Mouse (Mus musculus): ENCODE results near the gene 5530401A14Rik. TPM values are rescaled to one million over a fixed set of nuclear protein-coding genes. Genes with fewer than 3 reads are reported as not detected.
A peak's percentile ranks its signal among the peaks of the same experiment; 100 is the strongest.

5530401A14Rik gene
- under 1 TPM; 0.10 to 0.18 TPM for total RNA-seq (2021)
- long read RNA-seq, experiment 1: 0 reads
- long read RNA-seq, experiment 2: 0 reads

DNA sequence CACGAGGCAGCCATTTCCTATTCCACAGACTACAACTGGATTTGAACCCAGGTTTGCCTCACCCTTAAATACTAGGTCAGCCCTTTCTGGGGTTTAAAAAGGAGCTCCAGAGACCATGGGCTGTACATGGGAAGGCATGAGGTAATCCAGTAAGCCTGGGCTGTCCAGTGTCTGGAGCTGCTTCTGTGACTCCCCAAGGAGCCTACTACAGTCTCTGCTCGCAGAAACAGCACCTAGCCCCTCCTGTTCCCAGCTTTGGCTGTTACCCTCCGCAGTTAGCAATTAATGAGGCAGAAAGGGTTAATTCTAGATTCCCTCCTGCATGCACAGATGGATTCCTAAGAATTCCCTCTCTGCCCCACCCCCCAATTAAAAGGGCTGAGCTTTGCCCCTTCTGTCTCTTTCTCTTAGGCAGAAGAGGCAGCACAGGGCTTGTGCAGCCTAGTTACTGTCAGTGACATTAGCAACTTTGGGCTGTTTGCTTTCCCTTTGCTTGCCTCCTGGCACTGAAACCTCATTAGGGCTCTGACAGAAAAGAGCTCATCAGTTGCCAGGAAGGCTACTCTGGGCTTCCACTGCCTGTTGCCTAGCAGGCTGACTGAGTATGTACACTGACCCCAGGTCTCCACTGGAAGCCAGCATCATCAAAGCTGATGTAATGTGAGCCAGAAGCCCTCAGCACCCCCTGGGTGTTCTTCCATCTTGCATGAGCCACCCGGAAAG, at the start of gene 5530401A14Rik:
Gene 5530401A14Rik, plus strand, starts transcription at position 424 of the 723 bp plus-strand sequence.
- no peak for DNase-seq

- no peak for DNase-seq
These were observed 45.7 kb upstream of the 5530401A14Rik start for GRCm38 (mm10) chr11:81814816-81815215.

GRCm38 (mm10) chr11:81816531-81816930, 43.9 kb upstream of the 5530401A14Rik start:
- DNase-seq: no peak

DNA sequence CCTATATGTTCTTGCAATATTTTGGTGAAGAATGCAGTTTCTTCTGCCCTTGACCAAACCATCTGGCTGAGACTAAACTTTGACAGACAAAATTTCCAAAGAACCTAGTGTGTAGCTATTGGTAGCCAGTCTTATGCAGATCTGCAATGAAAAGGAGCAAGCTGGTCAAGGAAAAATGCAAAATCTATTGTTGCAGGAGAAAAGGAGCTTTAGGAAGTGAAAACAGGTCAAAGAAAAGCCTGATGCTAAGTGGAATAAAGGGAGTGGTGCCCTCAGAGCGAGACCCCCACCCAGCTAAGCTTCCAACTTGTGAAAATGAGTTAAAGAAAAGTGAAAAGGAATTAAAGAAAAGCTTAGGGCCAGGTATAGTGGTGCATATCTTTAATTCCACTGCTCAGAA, 28.1 kb upstream of the 5530401A14Rik start:
- DNase-seq: no peak

GRCm38 (mm10) chr11:81838426-81838825, 22.0 kb upstream of the 5530401A14Rik start:
- DNase-seq: no peak

DNA sequence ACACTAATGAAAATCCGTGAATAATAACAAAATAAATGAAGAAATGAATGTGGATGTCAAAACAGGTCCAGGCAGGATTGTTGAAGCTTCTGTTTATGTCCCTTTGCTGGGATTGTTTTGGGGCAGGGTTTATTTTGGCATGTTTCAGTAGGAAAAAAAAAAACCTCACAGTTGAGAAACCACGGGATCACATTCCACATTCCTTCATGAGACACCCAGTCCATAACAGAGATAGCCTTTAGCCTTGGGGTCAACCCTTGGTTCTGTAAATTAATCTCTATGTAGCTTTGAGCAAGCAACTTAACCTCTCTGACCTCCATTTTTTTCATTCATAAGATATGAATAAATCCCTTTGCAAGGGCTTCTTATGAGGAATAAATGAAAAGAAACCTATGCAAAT, 19.5 kb upstream of the 5530401A14Rik start:
- DNase-seq: no peak

GRCm38 (mm10) chr11:81845010-81845685, 15.3 kb upstream of the 5530401A14Rik start:
- DNase-seq: peak; percentile 11 to 30

DNA sequence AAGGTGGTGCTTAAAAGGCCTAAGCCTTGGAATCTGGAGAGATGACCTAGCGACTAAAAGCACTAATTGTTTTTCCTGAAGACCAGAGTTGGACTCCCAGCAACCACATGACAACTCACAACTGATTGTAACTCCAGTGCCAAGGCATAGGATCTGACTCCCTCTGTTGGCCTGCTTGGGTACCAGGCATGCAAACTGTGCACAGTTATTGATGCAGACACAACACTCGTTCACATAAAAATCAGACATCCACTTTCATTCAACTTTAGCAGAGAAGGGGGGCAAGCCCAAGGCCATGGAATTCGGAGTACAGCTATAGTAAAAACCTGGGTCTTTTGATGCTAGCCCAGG, 14.8 kb upstream of the 5530401A14Rik start:
- DNase-seq: no peak

- no peak for DNase-seq
These were observed 12.5 kb upstream of the 5530401A14Rik start for GRCm38 (mm10) chr11:81847773-81848490.

- no peak for DNase-seq
These were observed 5.3 kb downstream of the 5530401A14Rik start for GRCm38 (mm10) chr11:81865661-81866382.

DNA sequence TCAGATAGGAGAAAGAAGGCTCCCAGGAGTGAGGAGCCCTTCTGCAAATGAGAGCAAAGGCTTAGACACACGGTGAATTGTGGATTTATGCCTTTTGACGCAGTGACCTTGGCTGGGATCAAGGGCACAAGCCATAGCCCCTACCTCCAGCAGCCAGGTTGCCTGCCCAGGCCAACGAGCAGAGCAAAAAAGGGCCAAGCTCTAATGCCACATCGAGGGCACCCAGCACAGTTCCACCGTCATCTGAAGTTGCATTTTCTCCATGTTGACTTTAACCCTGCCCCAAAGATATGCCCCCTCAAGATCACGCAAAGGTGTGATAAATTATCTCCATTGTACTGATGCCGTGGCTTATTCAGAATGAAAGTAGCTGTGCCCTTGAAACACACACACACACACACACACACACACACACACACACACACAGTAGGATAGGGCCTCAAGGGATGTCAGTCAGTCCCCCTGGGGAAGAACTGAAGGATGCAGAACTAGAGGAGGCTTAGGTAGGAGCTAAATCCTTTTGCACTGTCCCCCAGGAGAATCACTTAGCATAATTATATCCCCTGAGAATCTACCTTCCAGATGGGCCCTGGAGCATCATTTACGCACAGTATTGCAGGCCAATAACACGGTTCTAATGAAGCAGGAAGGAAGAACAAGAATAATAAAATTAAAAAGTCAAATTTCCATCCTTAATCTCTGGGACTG, 11.2 kb downstream of the 5530401A14Rik start:
- DNase-seq: no peak

GRCm38 (mm10) chr11:81896511-81896910, 36.0 kb downstream of the 5530401A14Rik start:
- no peak for DNase-seq

- no peak for DNase-seq
These were observed 37.3 kb downstream of the 5530401A14Rik start for GRCm38 (mm10) chr11:81897547-81898354.

DNA sequence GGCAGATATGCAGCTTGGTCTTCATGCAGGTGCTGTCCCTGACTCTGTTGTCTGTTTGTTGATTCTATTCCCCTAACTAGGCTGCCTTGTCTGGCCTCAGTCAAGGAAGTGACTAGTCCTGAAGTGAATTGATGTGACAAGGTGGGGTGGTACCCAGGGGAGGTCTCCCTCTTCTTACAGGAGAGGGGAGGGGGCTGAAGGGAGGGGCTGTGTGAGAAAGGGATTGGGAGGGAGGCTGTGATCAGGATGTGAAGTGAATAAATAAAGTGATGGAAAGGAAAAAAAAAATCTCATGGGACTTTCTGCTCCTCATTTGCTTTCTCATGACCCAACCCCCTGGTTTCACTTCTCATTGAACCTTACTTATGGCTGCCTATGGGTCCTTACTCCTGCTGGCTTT, 41.8 kb downstream of the 5530401A14Rik start:
- DNase-seq: no peak

DNA sequence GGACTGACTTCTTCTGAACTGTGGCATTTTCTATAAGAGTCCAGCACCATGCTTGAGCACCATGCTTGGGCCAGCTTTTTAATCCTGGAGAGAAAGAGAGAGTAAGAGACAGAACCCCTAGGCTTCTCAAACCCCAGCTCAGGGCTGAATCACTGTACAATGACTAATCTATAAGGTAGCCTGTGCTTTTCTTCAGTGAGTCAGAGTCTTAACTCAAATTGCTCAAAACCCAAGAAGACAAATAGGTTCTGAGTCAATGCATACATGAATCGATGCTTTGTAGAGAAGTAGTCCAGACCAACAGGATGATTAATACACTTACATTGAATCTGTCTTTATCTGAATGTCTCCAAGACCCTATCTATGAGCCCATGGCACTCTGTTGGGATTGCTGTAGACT, 48.3 kb downstream of the 5530401A14Rik start:
- no peak for DNase-seq

- no peak for DNase-seq
These were observed 49.0 kb downstream of the 5530401A14Rik start for GRCm38 (mm10) chr11:81909397-81909894.

DNA sequence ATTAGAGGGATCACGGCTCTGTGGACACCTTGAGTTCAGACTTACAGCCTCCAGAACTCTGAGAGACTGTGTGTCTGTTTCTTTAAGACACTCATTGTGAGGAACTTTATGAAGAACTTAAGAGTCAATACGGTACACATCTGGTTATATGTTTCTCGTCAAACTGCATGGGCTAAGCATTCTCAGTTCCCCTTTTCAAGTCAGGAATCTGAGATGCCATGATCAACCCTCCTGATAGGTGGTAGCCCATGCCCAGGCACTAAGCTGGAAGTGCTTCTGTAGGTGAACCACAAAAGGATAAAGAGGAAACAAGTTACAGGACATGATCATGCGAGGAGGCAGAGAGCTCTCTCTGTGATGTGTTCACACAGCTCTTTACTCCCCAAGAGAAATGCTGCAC, 52.6 kb downstream of the 5530401A14Rik start:
- DNase-seq: peak; percentile 2 to 5

DNA sequence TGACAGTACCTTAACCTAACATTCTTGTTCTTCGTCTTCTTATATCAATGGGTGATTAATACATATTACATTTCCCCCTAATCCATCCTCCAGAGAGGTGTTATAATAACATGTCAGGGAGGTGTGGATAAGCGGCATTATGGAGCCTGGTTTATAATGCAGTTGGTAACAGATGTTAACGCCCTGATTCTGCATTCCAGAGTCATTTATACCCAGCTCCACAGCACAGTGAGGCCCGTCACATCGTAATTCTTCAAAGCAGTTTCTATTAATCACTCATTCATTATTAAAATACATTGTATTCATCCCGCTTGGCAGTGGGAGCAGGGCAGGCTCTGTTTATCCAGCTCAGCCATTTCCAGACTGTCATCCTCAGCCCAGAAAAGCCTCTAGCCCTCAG, 55.0 kb downstream of the 5530401A14Rik start:
- no peak for DNase-seq

GRCm38 (mm10) chr11:81923096-81923495, 62.6 kb downstream of the 5530401A14Rik start:
- DNase-seq: no peak

DNA sequence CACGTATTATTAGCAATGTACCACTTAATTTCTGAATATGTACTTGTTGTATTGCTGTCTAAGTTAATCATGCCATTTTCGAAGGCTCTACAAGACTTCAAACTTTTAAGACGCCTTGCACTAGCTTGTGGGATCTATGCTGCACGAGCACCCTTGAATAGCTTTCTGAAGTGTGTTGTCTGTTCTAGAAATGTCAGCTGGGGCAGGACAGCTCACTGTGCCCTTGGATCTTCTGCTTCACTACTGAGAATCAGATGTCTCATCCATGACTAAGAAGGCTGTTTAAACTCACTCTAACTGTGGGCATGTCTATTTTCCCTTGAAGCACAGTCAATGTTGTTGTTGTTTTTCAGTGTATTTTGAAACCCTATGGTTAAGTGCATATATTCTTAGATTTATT, 63.2 kb downstream of the 5530401A14Rik start:
- DNase-seq: no peak

- no peak for DNase-seq
These were observed 65.9 kb downstream of the 5530401A14Rik start for GRCm38 (mm10) chr11:81926393-81926792.
